Mouse (Mus musculus) kidney, adult 2 months (tissue): ENCODE measurements around the gene Rmi1.
"Not testable (repeated sequence)": the region's sequence is repeated elsewhere in the genome, so short reads cannot be mapped to it uniquely, and the experiment has no call there.

Source experiments
- CTCF ChIP-seq: fragments of 200-500 bp; conservative IDR thresholded peaks from 2 replicates; pipeline ENCODE4 v1.5.1; 2011; ENCODE audit warnings: low read depth, mild to moderate bottlenecking, control low read depth, low read length, moderate library complexity, mixed read lengths; ENCODE audit not compliant: insufficient read depth, insufficient read length
- POLR2A ChIP-seq: fragments of 200-500 bp; IDR thresholded peaks from one replicate; pipeline ENCODE4 v1.6.1; 2011; ENCODE audit warnings: low read depth, low read length, control low read depth

DNA sequence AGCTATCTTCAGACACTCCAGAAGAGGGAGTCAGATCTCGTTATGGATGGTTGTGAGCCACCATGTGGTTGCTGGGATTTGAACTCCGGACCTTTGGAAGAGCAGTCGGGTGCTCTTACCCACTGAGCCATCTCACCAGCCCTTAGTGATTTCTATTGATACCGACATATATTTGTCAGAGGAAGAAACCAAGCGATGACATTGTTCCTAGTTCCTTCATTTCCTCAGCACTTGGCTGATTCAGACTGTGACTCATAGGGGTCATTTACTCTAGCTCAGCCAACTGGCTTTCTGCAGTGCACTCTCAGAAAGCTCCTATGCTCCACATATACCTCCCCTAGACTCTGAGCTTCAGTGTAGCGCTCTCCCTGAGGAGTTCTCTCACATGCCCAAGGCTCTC lies 56.8 kb downstream of the Rmi1 start:
- TF ChIP-seq CTCF, POLR2A: not testable (repeated sequence)
